Mouse (Mus musculus): ENCODE measurements around the gene Prox1.

The Prox1 gene

GRCm38 (mm10) chr1:190169911-190170818 is at the start of gene Prox1:
Prox1 (minus strand) TSS chr1:190170714.
- in situ Hi-C loops (cut with MboI; ENCODE audit: unreplicated experiment in 2 of 2): no loop called here

GRCm38 (mm10) chr1:190216621-190217020 is 46.1 kb upstream of the Prox1 start:
- in situ Hi-C loops (cut with MboI; ENCODE audit: unreplicated experiment in 2 of 2): no loop called here

- in situ Hi-C loops (cut with MboI; ENCODE audit: unreplicated experiment in 2 of 2): no loop called here
These were observed 44.1 kb upstream of the Prox1 start for GRCm38 (mm10) chr1:190214626-190215025.

- in situ Hi-C loops (cut with MboI; ENCODE audit: unreplicated experiment in 2 of 2): no loop called here
These were observed 42.7 kb upstream of the Prox1 start for GRCm38 (mm10) chr1:190213175-190213574.

GRCm38 (mm10) chr1:190207246-190207645 is 36.7 kb upstream of the Prox1 start:
- in situ Hi-C loops (cut with MboI; ENCODE audit: unreplicated experiment in 2 of 2): no loop called here

GRCm38 (mm10) chr1:190205691-190206090 is 35.2 kb upstream of the Prox1 start:
- in situ Hi-C loops (cut with MboI; ENCODE audit: unreplicated experiment in 2 of 2): no loop called here

- in situ Hi-C loops (cut with MboI; ENCODE audit: unreplicated experiment in 2 of 2): no loop called here
These were observed 34.0 kb upstream of the Prox1 start for GRCm38 (mm10) chr1:190204378-190205070.

GRCm38 (mm10) chr1:190201696-190202095 is 31.2 kb upstream of the Prox1 start:
- in situ Hi-C loops (cut with MboI; ENCODE audit: unreplicated experiment in 2 of 2): no loop called here

GRCm38 (mm10) chr1:190200996-190201395 is 30.5 kb upstream of the Prox1 start:
- in situ Hi-C loops (cut with MboI; ENCODE audit: unreplicated experiment in 2 of 2): no loop called here

GRCm38 (mm10) chr1:190198247-190198646 is 27.7 kb upstream of the Prox1 start:
- in situ Hi-C loops (cut with MboI; ENCODE audit: unreplicated experiment in 2 of 2): no loop called here

- in situ Hi-C loops (cut with MboI; ENCODE audit: unreplicated experiment in 2 of 2): no loop called here
These were observed 21.5 kb upstream of the Prox1 start for GRCm38 (mm10) chr1:190192011-190192410.

GRCm38 (mm10) chr1:190190231-190190965 is 19.9 kb upstream of the Prox1 start:
- in situ Hi-C loops (cut with MboI; ENCODE audit: unreplicated experiment in 2 of 2): no loop called here

GRCm38 (mm10) chr1:190189125-190189524 is 18.6 kb upstream of the Prox1 start:
- in situ Hi-C loops (cut with MboI; ENCODE audit: unreplicated experiment in 2 of 2): no loop called here

GRCm38 (mm10) chr1:190186336-190186735 is 15.8 kb upstream of the Prox1 start:
- in situ Hi-C loops (cut with MboI; ENCODE audit: unreplicated experiment in 2 of 2): no loop called here

GRCm38 (mm10) chr1:190185284-190185683 is 14.8 kb upstream of the Prox1 start:
- in situ Hi-C loops (cut with MboI; ENCODE audit: unreplicated experiment in 2 of 2): no loop called here

- in situ Hi-C loops (cut with MboI; ENCODE audit: unreplicated experiment in 2 of 2): no loop called here
These were observed 13.1 kb upstream of the Prox1 start for GRCm38 (mm10) chr1:190183574-190183973.

- in situ Hi-C loops (cut with MboI; ENCODE audit: unreplicated experiment in 2 of 2): no loop called here
These were observed 11.3 kb upstream of the Prox1 start for GRCm38 (mm10) chr1:190181765-190182164.

- in situ Hi-C loops (cut with MboI; ENCODE audit: unreplicated experiment in 2 of 2): no loop called here
These were observed 10.3 kb upstream of the Prox1 start for GRCm38 (mm10) chr1:190180861-190181260.

- in situ Hi-C loops (cut with MboI; ENCODE audit: unreplicated experiment in 2 of 2): no loop called here
These were observed 6.4 kb upstream of the Prox1 start for GRCm38 (mm10) chr1:190176961-190177360.

GRCm38 (mm10) chr1:190174671-190175661 is 4.5 kb upstream of the Prox1 start:
- in situ Hi-C loops (cut with MboI; ENCODE audit: unreplicated experiment in 2 of 2): no loop called here

All from v-Abl transformed pro-B cells (cell line).